Mouse (Mus musculus) bone marrow, adult 2 months (tissue): ENCODE data around the gene Birc7. TPM values are rescaled to one million over a fixed set of nuclear protein-coding genes. Genes with fewer than 3 reads are reported as not detected.

Source experiments
- H3K27ac ChIP-seq: fragments of 200-500 bp; 2 replicates; pipeline ENCODE4 v1.5.1; 2012; ENCODE audit warnings: low read depth, mild to moderate bottlenecking, control low read depth, inconsistent platforms, low read length; ENCODE audit not compliant: control insufficient read depth, poor library complexity, insufficient read depth
- H3K4me1 ChIP-seq: fragments of 200-500 bp; 2 replicates; pipeline ENCODE4 v1.6.1; 2011; ENCODE audit warnings: low read length; ENCODE audit not compliant: control insufficient read depth, insufficient read depth
- H3K4me3 ChIP-seq: fragments of 200-500 bp; replicated peaks from 2 replicates; pipeline ENCODE3; 2011; ENCODE audit warnings: mild to moderate bottlenecking, low read depth, low read length, control low read depth; ENCODE audit not compliant: control insufficient read depth
- CTCF ChIP-seq: fragments of 200-500 bp; IDR thresholded peaks from 2 replicates; pipeline ENCODE4 v1.5.1; 2011; ENCODE audit warnings: low read length, control low read depth; ENCODE audit not compliant: control insufficient read depth, insufficient read depth
- POLR2A ChIP-seq: fragments of 200-500 bp; IDR thresholded peaks from 2 replicates; pipeline ENCODE4 v1.6.1; 2011; ENCODE audit warnings: low read depth, mild to moderate bottlenecking, control low read depth, low read length, borderline replicate concordance; ENCODE audit not compliant: control insufficient read depth
- WGBS: fragments of 180-500 bp; shearing (Covaris S2); methylation state at CpG from one replicate; pipeline ENCODE4 v1.1.7; 2018; 5-methylcytosine and 5-hydroxymethylcytosine counted together
- polyA plus RNA-seq: library from polyadenylated mRNA; stranded (reverse); fragments of >200 nt; gene quantifications from 2 replicates; pipeline ENCODE4 v1.2.4, GENCODE M21; 2011; ENCODE audit warnings: low replicate concordance; ENCODE audit not compliant: missing spikeins, insufficient read depth, insufficient read length

The Birc7 gene
- polyA plus RNA-seq: not detected in 2 replicates

- Histone ChIP-seq H3K4me1 (no peaks in the 10 kb centered on the region), H3K27ac (no peak within 1 kb of the TSS), H3K4me3 (no peak within 1 kb of the TSS)
- TF ChIP-seq CTCF: no peak
- no peak for TF ChIP-seq POLR2A
- WGBS: 66% methylated on average over 4 of the region's 4 CpGs
Observed at GRCm38 (mm10) chr2:180928723-180929122, at the start of gene Birc7. Gene Birc7, plus strand, starts transcription at chr2:180929023.

- Histone ChIP-seq H3K4me3 (no peak overlapping the region), H3K4me1 (no peaks in the 10 kb centered on the region), H3K27ac (no peak overlapping the region)
- TF ChIP-seq POLR2A (no peak), CTCF (no peak)
- WGBS: 53% methylated on average over 7 of the region's 7 CpGs
Observed at GRCm38 (mm10) chr2:180879365-180880067, 49.3 kb upstream of the Birc7 start.

- TF ChIP-seq CTCF (no peak), POLR2A (no peak)
- H3K27ac ChIP-seq: no peak overlapping the region; the same call in 1 of the 2 replicates
- WGBS: 48% methylated on average over 9 of the region's 9 CpGs
Observed at GRCm38 (mm10) chr2:180881281-180881680, 47.5 kb upstream of the Birc7 start.

GRCm38 (mm10) chr2:180885270-180885669 lies 43.6 kb upstream of the Birc7 start:
- Histone ChIP-seq H3K4me1 (no peaks in the 10 kb centered on the region), H3K4me3 (no peak overlapping the region), H3K27ac (no peak overlapping the region)
- 46% methylated on average over 5 of the region's 5 CpGs for WGBS
- TF ChIP-seq CTCF (no peak), POLR2A (no peak)

More at GRCm38 (mm10) chr2:180881281-180881680, 47.5 kb upstream of the Birc7 start:
- H3K4me1 ChIP-seq: no peaks in the 10 kb centered on the region
- no peak overlapping the region for H3K4me3 ChIP-seq

GRCm38 (mm10) chr2:180889271-180889920 lies 39.4 kb upstream of the Birc7 start:
- no peaks in the 10 kb centered on the region for H3K4me1 ChIP-seq
- WGBS: 18% methylated on average over 17 of the region's 19 CpGs
- no peak for TF ChIP-seq POLR2A
- no peak for TF ChIP-seq CTCF
- H3K27ac ChIP-seq: no peak overlapping the region
- no peak overlapping the region for H3K4me3 ChIP-seq

- H3K4me3 ChIP-seq: no peak overlapping the region
- H3K27ac ChIP-seq: no peak overlapping the region
- H3K4me1 ChIP-seq: no peaks in the 10 kb centered on the region
- WGBS: 36% methylated on average over 4 of the region's 4 CpGs
- TF ChIP-seq POLR2A: no peak
- no peak for TF ChIP-seq CTCF
Observed at GRCm38 (mm10) chr2:180889921-180890280, 38.9 kb upstream of the Birc7 start.

- H3K4me3 ChIP-seq: no peak overlapping the region
- 5% methylated on average over 29 of the region's 29 CpGs for WGBS
- TF ChIP-seq CTCF (no peak), POLR2A (no peak)
- no peaks in the 10 kb centered on the region for H3K4me1 ChIP-seq
- H3K27ac ChIP-seq: no peak overlapping the region
Observed at GRCm38 (mm10) chr2:180890422-180891074, 38.3 kb upstream of the Birc7 start.

- WGBS: 3% methylated on average over 37 of the region's 37 CpGs
- Histone ChIP-seq H3K4me1 (no peaks in the 10 kb centered on the region), H3K27ac (no peak overlapping the region), H3K4me3 (no peak overlapping the region)
- no peak for TF ChIP-seq POLR2A
- no peak for TF ChIP-seq CTCF
Observed at GRCm38 (mm10) chr2:180891075-180891834, 37.6 kb upstream of the Birc7 start.

GRCm38 (mm10) chr2:180891835-180892323 lies 36.9 kb upstream of the Birc7 start:
- H3K4me1 ChIP-seq: no peaks in the 10 kb centered on the region
- 9% methylated on average over 9 of the region's 9 CpGs for WGBS
- no peak for TF ChIP-seq POLR2A
- no peak for TF ChIP-seq CTCF
- H3K27ac ChIP-seq: no peak overlapping the region
- H3K4me3 ChIP-seq: no peak overlapping the region
